Mouse (Mus musculus): Measurements from ENCODE around the gene Slc5a2. TPM values are rescaled to one million over a fixed set of nuclear protein-coding genes. Genes with fewer than 3 reads are reported as not detected.

Gene Slc5a2
- polyA plus RNA-seq, 1 experiment from 2014 or later, result 6.6 TPM

- peaks cover 46% of the 10 kb centered on the region; the same call in 1 of the 2 replicates for H3K36me3 ChIP-seq (ENCODE audit: insufficient read depth, low read length)
- H3K4me2 ChIP-seq (ENCODE audit: low read length), result no peak overlapping the region
- H3K4me3 ChIP-seq (replicated peaks; ENCODE audit: low read depth, low read length), result no peak overlapping the region
- 89% methylated on average over 4 of the region's 4 CpGs for WGBS
- TF ChIP-seq CTCF (IDR thresholded peaks at IDR 0.05; ENCODE audit: low read depth), result no peak
- DNase-seq (ENCODE audit: low spot score) (no peak), ATAC-seq (replicated peaks; ENCODE audit: low FRiP score, low read depth) (no peak)
- H3K4me1 ChIP-seq (replicated peaks; ENCODE audit: insufficient read depth, low read length), result no peaks in the 10 kb centered on the region
- no peaks in the 10 kb centered on the region for H3K9me3 ChIP-seq (replicated peaks; ENCODE audit: low read length)
- H3K27me3 ChIP-seq (ENCODE audit: insufficient read depth, low read length), result no peaks in the 10 kb centered on the region
- no peak overlapping the region for H3K9ac ChIP-seq (ENCODE audit: low read depth, low read length)
- H3K27ac ChIP-seq, result no peak overlapping the region
Measured at GRCm38 (mm10) chr7:128279750-128280149, 14.3 kb downstream of the Slc5a2 start.

- WGBS, result 91% methylated on average over 11 of the region's 11 CpGs
- no peak for ATAC-seq (replicated peaks; ENCODE audit: low FRiP score, low read depth)
- peaks cover 30% of the 10 kb centered on the region for H3K36me3 ChIP-seq (ENCODE audit: insufficient read depth, low read length)
Measured at GRCm38 (mm10) chr7:128281765-128282164, 16.3 kb downstream of the Slc5a2 start.

GRCm38 (mm10) chr7:128282532-128283244 is 17.2 kb downstream of the Slc5a2 start:
- H3K9ac ChIP-seq (ENCODE audit: low read depth, low read length), result no peak overlapping the region
- no peaks in the 10 kb centered on the region for H3K27me3 ChIP-seq (ENCODE audit: insufficient read depth, low read length)
- H3K9me3 ChIP-seq (replicated peaks; ENCODE audit: low read length), result no peaks in the 10 kb centered on the region
- H3K4me1 ChIP-seq (replicated peaks; ENCODE audit: insufficient read depth, low read length), result no peaks in the 10 kb centered on the region
- H3K4me3 ChIP-seq (replicated peaks; ENCODE audit: low read depth, low read length), result no peak overlapping the region
- H3K36me3 ChIP-seq (ENCODE audit: insufficient read depth, low read length), result peaks cover 30% of the 10 kb centered on the region
- DNase-seq (ENCODE audit: low spot score) (no peak), ATAC-seq (replicated peaks; ENCODE audit: low FRiP score, low read depth) (no peak)
- no peak overlapping the region for H3K4me2 ChIP-seq (ENCODE audit: low read length)
- TF ChIP-seq CTCF (IDR thresholded peaks at IDR 0.05; ENCODE audit: low read depth), result no peak
- WGBS, result 30% methylated on average over 7 of the region's 7 CpGs
- no peak overlapping the region for H3K27ac ChIP-seq

More at GRCm38 (mm10) chr7:128281765-128282164, 16.3 kb downstream of the Slc5a2 start:
- Histone ChIP-seq H3K4me3 (replicated peaks; ENCODE audit: low read depth, low read length) (no peak overlapping the region), H3K27ac (no peak overlapping the region), H3K9me3 (replicated peaks; ENCODE audit: low read length) (no peaks in the 10 kb centered on the region), H3K9ac (ENCODE audit: low read depth, low read length) (no peak overlapping the region), H3K4me1 (replicated peaks; ENCODE audit: insufficient read depth, low read length) (no peaks in the 10 kb centered on the region), H3K4me2 (ENCODE audit: low read length) (no peak overlapping the region), H3K27me3 (ENCODE audit: insufficient read depth, low read length) (no peaks in the 10 kb centered on the region)
- TF ChIP-seq CTCF (IDR thresholded peaks at IDR 0.05; ENCODE audit: low read depth), result no peak
- DNase-seq (ENCODE audit: low spot score), result no peak

GRCm38 (mm10) chr7:128284047-128284446 is 18.6 kb downstream of the Slc5a2 start:
- Histone ChIP-seq H3K9ac (ENCODE audit: low read depth, low read length) (no peak overlapping the region), H3K4me2 (ENCODE audit: low read length) (no peak overlapping the region), H3K27ac (no peak overlapping the region), H3K9me3 (replicated peaks; ENCODE audit: low read length) (no peaks in the 10 kb centered on the region), H3K4me3 (replicated peaks; ENCODE audit: low read depth, low read length) (no peak overlapping the region), H3K4me1 (replicated peaks; ENCODE audit: insufficient read depth, low read length) (no peaks in the 10 kb centered on the region), H3K36me3 (ENCODE audit: insufficient read depth, low read length) (peaks cover 29% of the 10 kb centered on the region; the same call in 1 of the 2 replicates), H3K27me3 (ENCODE audit: insufficient read depth, low read length) (no peaks in the 10 kb centered on the region)
- 46% methylated on average over 5 of the region's 5 CpGs for WGBS
- TF ChIP-seq CTCF (IDR thresholded peaks at IDR 0.05; ENCODE audit: low read depth), result no peak
- ATAC-seq (replicated peaks; ENCODE audit: low FRiP score, low read depth), result no peak
- no peak for DNase-seq (ENCODE audit: low spot score)

- ATAC-seq (replicated peaks; ENCODE audit: low FRiP score, low read depth), result no peak
Measured at GRCm38 (mm10) chr7:128285060-128285459, 19.6 kb downstream of the Slc5a2 start.

GRCm38 (mm10) chr7:128288923-128289544 is 23.6 kb downstream of the Slc5a2 start:
- H3K4me1 ChIP-seq (replicated peaks; ENCODE audit: insufficient read depth, low read length), result no peaks in the 10 kb centered on the region
- H3K4me2 ChIP-seq (ENCODE audit: low read length), result no peak overlapping the region
- H3K27me3 ChIP-seq (ENCODE audit: insufficient read depth, low read length), result no peaks in the 10 kb centered on the region
- H3K4me3 ChIP-seq (replicated peaks; ENCODE audit: low read depth, low read length), result no peak overlapping the region
- TF ChIP-seq CTCF (IDR thresholded peaks at IDR 0.05; ENCODE audit: low read depth), result peak; percentile 55
- H3K36me3 ChIP-seq (ENCODE audit: insufficient read depth, low read length), result peaks cover 21% of the 10 kb centered on the region
- 0 out of 2 replicates have a peak overlapping the region, but pooled peaks have one; percentile 18 for H3K9ac ChIP-seq (ENCODE audit: low read depth, low read length)
- no peaks in the 10 kb centered on the region for H3K9me3 ChIP-seq (replicated peaks; ENCODE audit: low read length)
- no peak overlapping the region for H3K27ac ChIP-seq
- DNase-seq (ENCODE audit: low spot score) (peak; percentile 39), ATAC-seq (replicated peaks; ENCODE audit: low FRiP score, low read depth) (0 out of 2 replicates have a peak, but pooled peaks have one; percentile 25)
- 29% methylated on average over 9 of the region's 9 CpGs for WGBS

More at GRCm38 (mm10) chr7:128285060-128285459, 19.6 kb downstream of the Slc5a2 start:
- DNase-seq (ENCODE audit: low spot score), result no peak
- H3K27ac ChIP-seq, result no peak overlapping the region
- H3K4me2 ChIP-seq (ENCODE audit: low read length), result no peak overlapping the region
- WGBS, result 85% methylated on average over 8 of the region's 8 CpGs
- TF ChIP-seq CTCF (IDR thresholded peaks at IDR 0.05; ENCODE audit: low read depth), result no peak
- H3K27me3 ChIP-seq (ENCODE audit: insufficient read depth, low read length), result no peaks in the 10 kb centered on the region
- peaks cover 21% of the 10 kb centered on the region; the same call in 1 of the 2 replicates for H3K36me3 ChIP-seq (ENCODE audit: insufficient read depth, low read length)
- no peaks in the 10 kb centered on the region for H3K9me3 ChIP-seq (replicated peaks; ENCODE audit: low read length)
- no peak overlapping the region for H3K4me3 ChIP-seq (replicated peaks; ENCODE audit: low read depth, low read length)
- H3K4me1 ChIP-seq (replicated peaks; ENCODE audit: insufficient read depth, low read length), result no peaks in the 10 kb centered on the region
- no peak overlapping the region for H3K9ac ChIP-seq (ENCODE audit: low read depth, low read length)
